Mouse (Mus musculus): ENCODE measurements around the gene Smim24. TPM values are rescaled to one million over a fixed set of nuclear protein-coding genes. Genes with fewer than 3 reads are reported as not detected.

Smim24 gene
- polyA plus RNA-seq, 1 experiment from 2014 or later: 125 TPM

DNA sequence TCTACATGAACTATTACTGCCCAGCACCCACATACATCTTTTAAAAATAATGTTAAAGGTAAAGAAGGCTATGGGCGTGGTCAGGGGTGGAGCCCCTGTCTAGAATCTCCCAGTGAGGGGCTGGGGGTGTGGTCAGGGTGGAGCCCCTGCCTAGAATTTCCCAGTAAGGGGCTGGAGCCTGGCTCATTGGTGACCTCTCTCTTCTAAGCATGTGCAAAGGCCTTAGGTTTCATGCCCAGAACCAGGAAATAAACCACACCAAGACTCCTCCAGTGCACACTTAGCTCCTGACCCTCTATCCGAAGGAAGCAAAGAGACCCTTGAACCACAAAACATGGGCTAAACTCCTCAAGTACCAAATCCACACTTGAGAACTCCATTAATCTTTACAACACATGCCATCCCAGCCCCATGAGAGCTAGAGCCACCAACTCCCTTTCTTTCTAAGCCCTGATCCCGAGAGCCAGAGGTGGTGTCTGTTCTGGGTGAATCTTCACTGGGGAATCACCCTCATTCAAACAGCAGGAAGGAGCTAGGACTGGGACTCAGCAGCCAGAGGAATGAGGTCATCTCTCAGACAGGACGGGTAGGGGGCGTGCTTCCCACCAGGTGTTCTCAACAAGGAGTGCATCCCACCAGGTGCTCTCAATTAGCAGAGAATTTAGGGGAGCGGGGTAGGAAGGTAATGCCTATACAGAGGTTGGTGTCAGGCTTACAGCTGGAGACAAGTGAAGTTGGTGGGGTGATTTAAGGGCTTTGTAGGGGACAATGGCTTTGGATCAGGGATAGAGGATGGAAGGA, 16.1 kb upstream of the Smim24 start:
- H3K36me3 ChIP-seq (ENCODE audit: control insufficient read depth, insufficient read depth, low read length): peaks cover 37% of the 10 kb centered on the region
- ATAC-seq (replicated peaks; ENCODE audit: low FRiP score, low TSS enrichment, low read depth) (no peak), DNase-seq (ENCODE audit: low spot score) (peak; percentile 55)
- peak overlapping the region; percentile 71 for H3K4me3 ChIP-seq (ENCODE audit: low read depth, low read length)
- no peaks in the 10 kb centered on the region for H3K9me3 ChIP-seq (ENCODE audit: control insufficient read depth, low read length)
- WGBS: 38% methylated on average over 6 of the region's 6 CpGs
- H3K9ac ChIP-seq (ENCODE audit: low read length): peak overlapping the region; percentile 85
- H3K4me2 ChIP-seq (ENCODE audit: low read length): peak overlapping the region; percentile 86
- H3K27ac ChIP-seq (ENCODE audit: low read depth): peak overlapping the region; percentile 27; the same call in 1 of the 2 replicates
- no peaks in the 10 kb centered on the region for H3K27me3 ChIP-seq (replicated peaks; ENCODE audit: control insufficient read depth, insufficient read depth, low read length)
- H3K4me1 ChIP-seq (replicated peaks; ENCODE audit: control insufficient read depth, insufficient read depth, low read length): peaks cover 15% of the 10 kb centered on the region

DNA sequence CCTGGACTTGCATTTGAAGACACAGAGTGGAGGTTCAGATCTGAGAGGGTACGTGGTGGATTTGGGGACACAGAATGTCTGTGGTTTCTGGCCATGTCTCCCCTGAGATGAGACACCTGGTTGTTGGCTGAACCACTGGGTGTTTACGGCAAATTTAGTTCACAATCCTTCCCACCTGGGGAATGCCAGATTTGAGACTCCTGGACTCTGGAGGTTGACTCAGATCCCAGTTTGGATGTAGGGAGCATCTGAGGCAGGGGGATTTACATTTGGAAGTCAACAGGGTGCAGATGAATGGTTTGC, 15.5 kb upstream of the Smim24 start:
- peak overlapping the region; percentile 85 for H3K9ac ChIP-seq (ENCODE audit: low read length)
- peaks cover 32% of the 10 kb centered on the region for H3K36me3 ChIP-seq (ENCODE audit: control insufficient read depth, insufficient read depth, low read length)
- H3K4me1 ChIP-seq (replicated peaks; ENCODE audit: control insufficient read depth, insufficient read depth, low read length): peaks cover 15% of the 10 kb centered on the region
- peak overlapping the region; percentile 86 for H3K4me2 ChIP-seq (ENCODE audit: low read length)
- peak overlapping the region; percentile 71 for H3K4me3 ChIP-seq (ENCODE audit: low read depth, low read length)
- H3K27ac ChIP-seq (ENCODE audit: low read depth): peak overlapping the region; percentile 27; the same call in 1 of the 2 replicates
- no peaks in the 10 kb centered on the region for H3K27me3 ChIP-seq (replicated peaks; ENCODE audit: control insufficient read depth, insufficient read depth, low read length)
- DNase-seq (ENCODE audit: low spot score): no peak
- no peak for ATAC-seq (replicated peaks; ENCODE audit: low FRiP score, low TSS enrichment, low read depth)
- WGBS: 44% methylated on average over 2 of the region's 2 CpGs
- H3K9me3 ChIP-seq (ENCODE audit: control insufficient read depth, low read length): no peaks in the 10 kb centered on the region

DNA sequence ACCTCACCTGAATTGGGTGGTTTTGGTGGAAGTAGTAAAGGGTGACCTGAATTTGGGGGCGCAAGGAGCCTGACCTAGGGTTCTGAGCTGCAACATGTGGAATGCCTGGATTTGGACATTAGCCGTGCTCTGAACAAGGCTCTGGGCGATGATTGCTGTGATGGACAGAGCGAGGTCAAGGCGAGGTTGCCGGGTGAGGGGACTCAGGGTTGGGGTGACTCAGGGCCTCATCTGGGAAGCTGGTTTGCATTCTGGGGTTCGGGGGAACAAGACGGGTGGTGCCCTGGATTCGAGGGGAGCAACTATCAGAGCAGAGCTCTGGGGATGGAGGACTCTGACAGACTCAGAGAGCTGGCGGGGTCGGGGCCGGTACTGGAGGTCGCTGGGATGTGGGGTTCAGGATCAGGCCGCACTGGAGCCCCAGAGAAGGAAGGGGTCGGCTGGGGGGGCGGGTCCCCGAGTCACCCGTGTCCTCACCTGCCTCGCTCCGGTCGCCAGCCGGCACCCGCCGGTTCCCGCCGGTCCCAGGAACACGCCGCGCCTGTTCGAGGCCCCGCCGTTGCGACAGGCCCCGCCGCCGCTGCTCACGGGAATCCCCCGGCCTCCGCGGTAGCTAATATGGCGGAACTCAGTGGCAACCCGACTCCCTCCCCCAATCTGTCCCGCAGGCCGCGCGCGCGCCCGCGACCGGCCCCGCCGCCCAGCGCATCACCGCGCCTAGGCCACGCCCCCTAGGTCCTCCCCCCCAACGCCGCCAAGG, 14.9 kb upstream of the Smim24 start, which contains the start of gene Fzr1:
Gene Fzr1 (minus strand): TSS at position 724 of the 760 bp plus-strand sequence.
- H3K36me3 ChIP-seq (ENCODE audit: control insufficient read depth, insufficient read depth, low read length): peaks cover 26% of the 10 kb centered on the region
- ATAC-seq (replicated peaks; ENCODE audit: low FRiP score, low TSS enrichment, low read depth) (peak; percentile 64), DNase-seq (ENCODE audit: low spot score) (peak; percentile 55)
- H3K27ac ChIP-seq (ENCODE audit: low read depth): peak within 1 kb of the TSS; percentile 81
- H3K27me3 ChIP-seq (replicated peaks; ENCODE audit: control insufficient read depth, insufficient read depth, low read length): no peaks in the 10 kb centered on the region
- H3K4me3 ChIP-seq (ENCODE audit: low read depth, low read length): peak within 1 kb of the TSS; percentile 71
- H3K9me3 ChIP-seq (ENCODE audit: control insufficient read depth, low read length): no peaks in the 10 kb centered on the region
- WGBS: under 1% methylated on average over 56 of the region's 59 CpGs
- peak within 1 kb of the TSS; percentile 86 for H3K4me2 ChIP-seq (ENCODE audit: low read length)
- peaks cover 15% of the 10 kb centered on the region for H3K4me1 ChIP-seq (replicated peaks; ENCODE audit: control insufficient read depth, insufficient read depth, low read length)
- peak within 1 kb of the TSS; percentile 85 for H3K9ac ChIP-seq (ENCODE audit: low read length)

DNA sequence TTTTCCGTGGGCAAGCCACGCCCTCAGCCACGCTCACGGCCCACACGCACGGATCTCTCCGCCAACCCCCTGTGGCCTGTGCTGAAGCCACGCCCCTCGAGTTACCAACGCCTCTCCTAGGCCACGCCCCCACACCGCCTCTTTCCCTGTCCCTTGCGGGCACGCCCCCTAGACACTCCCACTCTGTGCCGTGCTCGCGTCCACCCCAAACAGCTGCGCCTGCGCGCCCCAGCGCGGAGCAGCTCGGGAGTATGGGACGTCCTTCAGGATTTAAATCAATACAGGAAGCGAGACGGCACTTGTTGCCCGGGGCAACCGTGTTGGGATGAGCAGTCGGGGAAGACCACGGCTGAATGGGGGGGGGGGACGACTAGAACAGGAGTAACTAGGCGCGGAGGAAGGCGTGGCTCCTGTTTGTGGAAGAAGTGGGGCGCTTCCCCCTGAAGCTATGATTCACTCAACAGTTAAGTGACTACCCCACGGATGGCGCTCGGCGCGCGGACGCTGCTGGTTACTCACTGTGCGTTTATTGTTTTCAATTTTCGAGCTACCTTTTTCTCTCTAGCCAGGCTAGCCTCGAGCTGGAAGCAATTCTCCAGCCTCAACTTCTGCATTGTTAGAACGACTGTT, 14.2 kb upstream of the Smim24 start:
- Histone ChIP-seq H3K36me3 (ENCODE audit: control insufficient read depth, insufficient read depth, low read length) (peaks cover 19% of the 10 kb centered on the region), H3K27me3 (replicated peaks; ENCODE audit: control insufficient read depth, insufficient read depth, low read length) (no peaks in the 10 kb centered on the region), H3K9ac (ENCODE audit: low read length) (peak overlapping the region; percentile 85), H3K4me2 (ENCODE audit: low read length) (peak overlapping the region; percentile 58), H3K27ac (ENCODE audit: low read depth) (peak overlapping the region; percentile 81), H3K4me1 (replicated peaks; ENCODE audit: control insufficient read depth, insufficient read depth, low read length) (peaks cover 15% of the 10 kb centered on the region), H3K9me3 (ENCODE audit: control insufficient read depth, low read length) (no peaks in the 10 kb centered on the region), H3K4me3 (ENCODE audit: low read depth, low read length) (peak overlapping the region; percentile 71)
- DNase-seq (ENCODE audit: low spot score) (peak; percentile 100), ATAC-seq (replicated peaks; ENCODE audit: low FRiP score, low TSS enrichment, low read depth) (peak; percentile 92)
- WGBS: under 1% methylated on average over 46 of the region's 46 CpGs

DNA sequence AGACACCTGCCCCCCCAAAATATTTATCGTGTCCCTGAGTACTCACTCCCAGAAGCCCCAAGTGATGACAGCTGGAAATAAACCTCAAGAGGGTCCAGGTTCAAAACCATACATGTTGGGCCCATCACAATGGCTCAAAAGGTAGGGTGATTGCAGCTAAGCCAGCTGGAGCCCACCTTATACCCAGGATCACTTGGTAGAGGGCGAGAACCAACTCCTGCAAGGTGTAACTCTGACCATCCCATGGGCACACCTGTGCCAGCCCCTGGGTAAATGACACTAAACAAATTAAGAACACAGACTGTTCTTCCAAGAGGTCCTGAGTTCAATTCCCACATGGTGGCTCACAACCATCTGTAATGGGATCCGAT, 13.7 kb upstream of the Smim24 start:
- H3K4me1 ChIP-seq (replicated peaks; ENCODE audit: control insufficient read depth, insufficient read depth, low read length): peaks cover 15% of the 10 kb centered on the region
- H3K36me3 ChIP-seq (ENCODE audit: control insufficient read depth, insufficient read depth, low read length): peaks cover 14% of the 10 kb centered on the region
- peak overlapping the region; percentile 58 for H3K4me2 ChIP-seq (ENCODE audit: low read length)
- H3K9me3 ChIP-seq (ENCODE audit: control insufficient read depth, low read length): no peaks in the 10 kb centered on the region
- no peak for DNase-seq (ENCODE audit: low spot score)
- H3K9ac ChIP-seq (ENCODE audit: low read length): peak overlapping the region; percentile 53
- ATAC-seq (replicated peaks; ENCODE audit: low FRiP score, low TSS enrichment, low read depth): no peak
- no peaks in the 10 kb centered on the region for H3K27me3 ChIP-seq (replicated peaks; ENCODE audit: control insufficient read depth, insufficient read depth, low read length)
- WGBS: 56% methylated on average over 3 of the region's 3 CpGs
- H3K27ac ChIP-seq (ENCODE audit: low read depth): peak overlapping the region; percentile 81
- H3K4me3 ChIP-seq (ENCODE audit: low read depth, low read length): peak overlapping the region; percentile 71

DNA sequence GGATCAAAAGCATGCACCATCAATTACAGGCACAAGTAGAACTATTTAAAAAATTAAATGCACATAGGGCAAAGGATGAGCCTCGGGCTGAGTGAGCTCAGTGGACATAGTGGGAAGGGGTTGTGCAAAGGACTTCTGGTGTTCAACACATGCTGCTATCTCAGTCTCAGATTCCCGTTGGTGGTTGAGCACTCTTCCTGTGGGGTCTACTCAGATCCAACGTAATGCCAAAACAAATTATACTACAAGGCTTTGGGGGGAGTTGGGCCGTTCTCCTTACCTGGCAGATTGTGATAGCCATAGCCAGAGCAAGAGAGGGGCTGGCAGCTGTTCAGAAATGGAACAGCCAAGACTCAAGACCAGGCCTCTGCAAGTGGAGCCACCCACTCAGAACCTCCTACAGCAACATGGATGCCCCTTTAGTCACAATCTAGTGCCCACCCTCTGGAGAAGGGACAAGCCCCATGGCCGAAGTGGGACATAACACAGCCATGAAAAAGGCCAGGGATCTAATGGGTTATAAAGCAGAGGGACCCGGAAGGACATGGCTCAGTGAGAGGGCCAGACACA, 13.0 kb upstream of the Smim24 start:
- Histone ChIP-seq H3K4me2 (ENCODE audit: low read length) (no peak overlapping the region), H3K4me1 (replicated peaks; ENCODE audit: control insufficient read depth, insufficient read depth, low read length) (peaks cover 16% of the 10 kb centered on the region), H3K9ac (ENCODE audit: low read length) (no peak overlapping the region), H3K9me3 (ENCODE audit: control insufficient read depth, low read length) (no peaks in the 10 kb centered on the region), H3K27me3 (replicated peaks; ENCODE audit: control insufficient read depth, insufficient read depth, low read length) (no peaks in the 10 kb centered on the region), H3K4me3 (ENCODE audit: low read depth, low read length) (no peak overlapping the region), H3K27ac (ENCODE audit: low read depth) (no peak overlapping the region), H3K36me3 (ENCODE audit: control insufficient read depth, insufficient read depth, low read length) (peaks cover 8% of the 10 kb centered on the region)
- ATAC-seq (replicated peaks; ENCODE audit: low FRiP score, low TSS enrichment, low read depth) (no peak), DNase-seq (ENCODE audit: low spot score) (no peak)
- WGBS: 86% methylated on average over 6 of the region's 6 CpGs

DNA sequence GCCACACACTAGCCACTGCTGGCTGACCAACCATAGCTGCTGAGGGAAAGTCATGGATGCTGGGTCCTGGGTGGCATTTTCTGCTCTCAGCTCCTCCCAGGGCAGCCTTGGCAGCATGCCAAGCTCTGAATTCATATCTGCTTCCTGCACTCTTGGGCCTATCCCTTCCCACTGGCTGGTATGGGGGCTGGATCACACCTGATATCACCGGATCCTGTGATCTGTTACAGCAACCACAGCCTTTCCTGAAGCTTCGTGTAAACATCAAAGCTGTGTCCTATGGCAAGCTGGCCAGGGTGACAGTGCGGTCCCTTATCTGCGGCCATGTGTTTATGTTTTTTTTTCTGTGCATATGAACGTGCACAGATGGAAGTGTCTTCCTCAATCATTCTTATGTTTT, 10.8 kb upstream of the Smim24 start:
- H3K9me3 ChIP-seq (ENCODE audit: control insufficient read depth, low read length): no peaks in the 10 kb centered on the region
- no peak overlapping the region for H3K27ac ChIP-seq (ENCODE audit: low read depth)
- peaks cover 16% of the 10 kb centered on the region for H3K4me1 ChIP-seq (replicated peaks; ENCODE audit: control insufficient read depth, insufficient read depth, low read length)
- no peak overlapping the region for H3K9ac ChIP-seq (ENCODE audit: low read length)
- H3K36me3 ChIP-seq (ENCODE audit: control insufficient read depth, insufficient read depth, low read length): peaks cover 12% of the 10 kb centered on the region
- no peaks in the 10 kb centered on the region for H3K27me3 ChIP-seq (replicated peaks; ENCODE audit: control insufficient read depth, insufficient read depth, low read length)
- 68% methylated on average over 5 of the region's 5 CpGs for WGBS
- peak; percentile 58 for DNase-seq (ENCODE audit: low spot score)
- no peak for ATAC-seq (replicated peaks; ENCODE audit: low FRiP score, low TSS enrichment, low read depth)
- H3K4me3 ChIP-seq (ENCODE audit: low read depth, low read length): no peak overlapping the region
- H3K4me2 ChIP-seq (ENCODE audit: low read length): no peak overlapping the region

DNA sequence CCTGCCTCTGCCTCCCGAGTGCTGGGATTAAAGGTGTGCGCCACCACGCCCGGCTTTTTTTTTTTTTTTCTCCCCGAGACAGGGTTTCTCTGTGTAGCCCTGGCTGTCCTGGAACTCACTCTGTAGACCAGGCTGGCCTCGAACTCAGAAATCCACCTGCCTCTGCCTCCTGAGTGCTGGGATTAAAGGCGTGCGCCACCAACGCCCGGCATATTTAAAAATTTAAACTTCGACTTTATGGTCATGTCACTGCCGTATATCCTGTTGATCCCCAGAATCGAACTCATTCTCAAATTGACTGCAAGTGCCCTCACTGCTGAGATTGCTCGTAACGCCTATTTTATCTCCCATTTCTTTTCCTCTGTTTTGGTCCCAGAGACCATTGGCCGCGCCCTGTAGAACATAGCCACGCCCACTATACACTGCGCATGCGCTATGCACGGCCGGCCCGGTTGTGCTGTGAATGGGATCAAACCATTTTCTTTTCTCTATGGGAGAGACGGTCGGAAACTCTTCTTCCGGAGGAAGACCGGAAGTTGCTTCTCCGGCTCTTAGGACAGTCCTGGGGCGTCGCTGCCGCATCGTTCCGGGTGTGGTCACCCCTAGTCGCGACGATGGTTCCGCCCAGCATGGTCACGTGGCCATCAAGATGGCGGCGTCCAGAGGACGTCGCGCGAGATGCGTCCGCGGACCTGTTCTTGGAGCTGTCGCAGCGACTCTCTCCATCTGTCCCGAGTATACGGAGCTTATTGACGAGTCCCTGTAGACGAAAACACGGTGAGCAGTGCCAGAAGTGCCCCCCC, 8.8 kb upstream of the Smim24 start, which contains the start of the genes Dohh and Gm48551:
Gene Dohh (plus strand): TSS at position 627 of the 803 bp plus-strand sequence.
Gene Gm48551 (plus strand): TSS at position 665 of the 803 bp plus-strand sequence.
- DNase-seq (ENCODE audit: low spot score): peak; percentile 100
- Histone ChIP-seq H3K4me1 (replicated peaks; ENCODE audit: control insufficient read depth, insufficient read depth, low read length) (peaks cover 10% of the 10 kb centered on the region), H3K36me3 (ENCODE audit: control insufficient read depth, insufficient read depth, low read length) (peaks cover 32% of the 10 kb centered on the region), H3K9me3 (ENCODE audit: control insufficient read depth, low read length) (no peaks in the 10 kb centered on the region), H3K9ac (ENCODE audit: low read length) (peak within 1 kb of the TSS; percentile 87), H3K4me2 (ENCODE audit: low read length) (peak within 1 kb of the TSS; percentile 96), H3K27me3 (replicated peaks; ENCODE audit: control insufficient read depth, insufficient read depth, low read length) (no peaks in the 10 kb centered on the region), H3K27ac (ENCODE audit: low read depth) (peak within 1 kb of the TSS; percentile 85), H3K4me3 (ENCODE audit: low read depth, low read length) (peak within 1 kb of the TSS; percentile 97)
- WGBS: 4% methylated on average over 51 of the region's 54 CpGs
- ATAC-seq (replicated peaks; ENCODE audit: low FRiP score, low TSS enrichment, low read depth): peak; percentile 91

All from intestine, embryonic 14.5 days (tissue).